Mouse (Mus musculus): ENCODE measurements around the gene Syne3.

Gene Syne3

DNA sequence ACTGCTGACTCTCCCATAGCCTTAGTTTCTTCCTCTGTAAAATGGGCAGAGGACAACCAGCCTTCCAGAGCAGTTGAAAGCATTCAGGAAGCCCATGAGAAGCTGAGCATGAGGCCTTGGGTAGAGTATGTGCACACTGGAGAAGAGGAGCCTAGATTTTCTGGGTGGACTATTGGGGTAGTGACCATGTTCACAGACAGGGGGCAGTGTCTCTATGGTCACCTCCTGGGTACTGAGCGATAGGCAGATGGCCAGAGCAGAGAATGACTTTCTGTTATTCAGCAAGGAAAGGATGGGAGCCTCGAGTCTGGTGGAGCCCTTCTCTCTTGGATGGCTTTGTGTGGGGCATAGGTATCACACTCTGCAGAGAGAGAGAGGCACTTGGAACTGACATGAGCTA lies 76.4 kb downstream of the Syne3 start:
- in situ Hi-C loops (cut with MboI) = loop anchor here (25.0 kb wide), 1 partner anchor 196 kb away; no protein-coding TSS in a partner anchor

DNA sequence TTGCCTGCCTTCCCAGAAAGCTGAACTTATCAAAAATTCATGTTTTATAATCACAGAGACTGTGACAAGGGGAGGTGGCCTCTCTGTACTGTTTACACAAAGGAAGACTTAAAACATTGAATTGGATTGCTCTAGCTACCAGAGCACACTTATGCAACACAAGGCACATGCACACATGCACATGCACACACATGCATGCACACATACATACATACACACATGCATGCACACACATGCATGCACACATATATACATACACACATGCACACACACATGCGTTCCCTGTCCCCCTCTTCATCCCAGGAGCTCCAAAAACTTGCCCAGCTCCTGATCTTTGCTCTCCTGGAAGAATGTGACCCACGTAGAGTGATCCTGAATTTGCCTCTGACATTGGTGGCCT lies 83.8 kb downstream of the Syne3 start:
- in situ Hi-C loops (cut with MboI) = loop anchor here (25.0 kb wide), 1 partner anchor 188 kb away; no protein-coding TSS in a partner anchor

GRCm38 (mm10) chr12:104925035-104925434 lies 84.6 kb downstream of the Syne3 start:
- in situ Hi-C loops (cut with MboI) = loop anchor here (25.0 kb wide), 1 partner anchor 188 kb away; no protein-coding TSS in a partner anchor

GRCm38 (mm10) chr12:104924546-104924945 lies 85.1 kb downstream of the Syne3 start:
- in situ Hi-C loops (cut with MboI) = no loop called here

DNA sequence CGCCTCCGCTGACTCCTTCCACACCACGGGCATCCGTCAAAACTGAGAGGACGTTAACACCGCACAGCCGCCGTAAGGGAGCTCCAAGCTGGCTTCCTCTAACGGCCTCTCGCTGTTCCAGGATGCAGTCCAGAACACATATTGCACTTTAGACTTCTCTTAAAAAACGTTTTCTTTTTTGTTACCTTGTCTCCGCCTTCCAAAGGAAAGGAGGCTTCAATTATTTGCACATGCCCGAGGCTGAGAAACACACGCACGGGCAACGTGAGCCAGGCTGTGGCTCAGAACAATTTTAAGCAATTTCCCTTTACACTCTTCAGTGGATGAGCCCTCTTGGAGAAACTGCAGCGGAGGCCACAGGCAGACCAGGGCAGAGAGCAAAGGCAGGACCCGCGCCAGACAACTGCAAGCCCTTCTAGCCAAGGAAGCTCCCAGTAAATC lies 85.6 kb downstream of the Syne3 start:
- in situ Hi-C loops (cut with MboI) = no loop called here

DNA sequence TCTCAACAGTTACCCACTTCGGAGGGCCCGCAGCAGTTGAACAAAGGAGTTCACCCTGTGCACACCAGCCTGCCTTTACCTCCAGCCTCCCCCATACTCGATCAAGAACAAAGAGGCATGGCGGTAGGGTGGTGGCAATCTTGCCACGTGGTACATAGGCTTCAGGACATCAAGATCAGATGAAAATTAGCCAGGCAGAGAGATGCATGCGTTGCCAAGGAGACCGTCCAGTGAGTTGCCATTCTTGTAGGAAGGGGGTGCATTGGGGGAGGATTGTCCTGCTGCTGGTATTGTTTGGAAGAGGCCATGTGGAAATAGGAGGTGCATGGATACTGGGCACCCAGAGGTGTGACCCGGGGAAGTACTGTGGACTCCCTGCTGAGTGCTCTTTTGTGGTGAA lies 87.0 kb downstream of the Syne3 start:
- in situ Hi-C loops (cut with MboI) = no loop called here

- in situ Hi-C loops (cut with MboI) = no loop called here
Observed at GRCm38 (mm10) chr12:104921071-104921470, 88.5 kb downstream of the Syne3 start.

GRCm38 (mm10) chr12:104919247-104919646 lies 90.4 kb downstream of the Syne3 start:
- in situ Hi-C loops (cut with MboI) = no loop called here

GRCm38 (mm10) chr12:104917927-104918326 lies 91.7 kb downstream of the Syne3 start:
- in situ Hi-C loops (cut with MboI) = no loop called here

- in situ Hi-C loops (cut with MboI) = no loop called here
Observed at GRCm38 (mm10) chr12:104917297-104917696, 92.3 kb downstream of the Syne3 start.

DNA sequence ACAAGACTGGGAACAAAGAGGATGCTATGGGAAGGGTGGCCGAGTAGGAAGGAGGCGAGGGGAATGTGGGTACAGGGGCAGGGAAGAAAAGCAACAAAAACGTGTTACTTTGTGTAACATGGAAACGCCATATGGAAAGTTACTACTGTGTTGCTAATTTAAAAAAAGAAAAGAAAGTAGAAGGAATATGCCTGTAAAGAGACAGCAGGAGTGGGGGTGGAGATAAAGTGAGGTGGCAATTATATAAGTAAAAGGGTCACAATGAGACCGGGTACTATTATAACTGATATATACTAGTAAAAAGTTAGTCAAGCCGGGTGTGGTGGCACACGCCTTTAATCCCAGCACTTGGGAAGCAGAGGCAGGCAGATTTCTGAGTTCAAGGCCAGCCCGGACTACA lies 92.8 kb downstream of the Syne3 start:
- in situ Hi-C loops (cut with MboI) = no loop called here

- in situ Hi-C loops (cut with MboI) = no loop called here
Observed at GRCm38 (mm10) chr12:104915681-104916080, 93.9 kb downstream of the Syne3 start.

- in situ Hi-C loops (cut with MboI) = no loop called here
Observed at GRCm38 (mm10) chr12:104912990-104913389, 96.6 kb downstream of the Syne3 start.

DNA sequence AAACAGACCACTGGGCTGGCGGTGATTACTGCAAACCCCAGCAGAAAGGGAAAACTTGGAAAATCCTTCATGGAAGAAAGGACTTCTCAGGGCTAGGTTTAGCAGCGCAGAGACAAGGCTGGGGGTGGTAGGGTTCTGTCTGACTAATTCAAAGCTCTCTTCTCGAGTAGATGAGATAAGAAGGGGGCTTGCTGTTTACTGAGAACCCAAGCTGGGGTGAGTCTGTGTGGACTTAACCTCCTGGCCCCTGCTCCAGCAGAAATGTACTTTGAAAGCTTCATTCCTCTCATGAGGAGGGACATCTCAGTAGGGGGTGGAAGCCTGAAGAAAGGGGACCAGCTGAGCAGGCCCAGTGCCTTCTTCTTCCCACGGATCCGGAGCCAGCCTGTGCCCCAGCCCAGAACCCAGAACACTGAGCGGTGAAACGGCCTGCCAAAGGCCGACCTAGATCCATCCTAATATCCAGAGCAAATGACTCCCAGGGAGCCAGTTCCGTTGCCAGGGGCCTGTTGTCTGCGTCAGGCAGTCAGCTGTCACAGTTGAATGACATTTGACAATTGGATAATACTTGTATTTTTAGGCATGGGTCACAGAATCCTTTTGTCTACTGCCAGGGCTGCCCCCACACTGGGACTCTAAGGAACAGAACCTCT lies 97.2 kb downstream of the Syne3 start:
- in situ Hi-C loops (cut with MboI) = no loop called here

DNA sequence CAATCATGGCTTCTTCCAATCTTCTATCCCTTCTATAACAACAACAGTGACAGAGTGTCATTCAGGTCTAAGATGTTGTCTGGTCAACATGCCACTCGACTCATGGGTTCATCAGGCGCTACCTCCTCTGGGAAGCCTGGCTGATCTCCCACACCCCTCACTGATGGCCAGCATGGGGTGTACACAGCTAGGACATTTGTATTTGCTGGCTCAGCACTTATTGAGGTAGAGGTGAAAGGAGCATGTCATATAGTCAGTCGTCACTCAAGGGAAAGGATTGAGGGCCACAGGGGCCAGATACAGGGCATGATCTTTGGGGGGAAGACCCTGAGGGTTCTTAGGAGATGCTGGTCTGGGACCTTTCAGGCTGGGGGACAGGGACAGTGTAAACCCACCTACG lies 99.9 kb downstream of the Syne3 start:
- in situ Hi-C loops (cut with MboI) = no loop called here

DNA sequence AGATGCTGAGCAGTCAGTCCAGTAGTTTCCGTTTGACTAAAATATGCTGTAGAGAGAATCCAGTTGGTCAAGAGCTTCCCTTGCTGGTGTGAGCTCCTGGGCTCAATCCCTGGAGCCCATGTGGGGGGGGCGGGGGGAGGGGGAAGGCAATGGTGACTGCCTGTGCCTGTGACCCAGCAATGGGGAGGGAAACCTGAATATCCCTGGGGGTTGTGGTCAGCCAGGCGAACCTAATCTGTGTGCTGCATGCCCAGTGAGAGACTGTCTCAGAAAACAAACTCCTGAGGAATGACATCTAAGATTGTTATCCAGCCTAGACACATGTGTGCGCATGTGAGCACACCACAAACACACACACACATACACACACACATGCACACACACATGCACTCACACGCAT lies 100.6 kb downstream of the Syne3 start:
- in situ Hi-C loops (cut with MboI) = no loop called here

DNA sequence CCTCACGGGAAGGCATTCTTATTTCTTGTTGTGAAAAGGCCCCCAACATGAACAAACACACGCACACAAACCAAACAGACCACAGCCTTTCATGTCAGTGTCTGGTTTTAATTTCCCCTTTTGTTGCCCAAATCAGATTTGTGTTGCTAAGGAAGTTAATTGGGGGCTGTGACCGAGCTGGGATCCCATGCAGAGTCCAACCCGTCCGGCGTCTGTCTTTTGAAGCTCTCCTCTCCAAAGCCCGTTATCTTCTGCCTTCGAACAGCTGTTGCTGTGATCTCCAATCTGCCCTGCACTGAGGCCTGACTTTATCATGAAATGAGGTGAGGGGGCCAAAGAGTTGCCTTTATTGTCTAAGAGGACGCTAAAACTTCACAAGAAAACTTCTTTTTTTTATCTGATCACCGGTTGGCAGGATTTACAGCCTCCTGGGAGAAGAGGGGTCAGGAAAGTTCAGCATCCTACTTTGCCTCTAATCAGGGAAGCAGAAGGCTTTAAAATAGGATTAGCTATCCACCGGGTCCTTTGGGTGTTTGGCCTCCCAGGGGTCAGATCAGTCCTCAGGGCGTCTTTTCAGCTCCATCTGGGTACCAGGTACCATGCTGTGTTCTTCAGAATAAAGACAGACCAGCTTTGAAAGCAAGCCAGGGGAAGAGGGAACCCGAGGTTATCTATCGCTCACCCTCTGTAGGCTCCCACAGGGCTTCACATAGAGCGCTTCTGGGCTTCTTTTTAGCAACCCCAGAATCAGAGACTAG lies 101.4 kb downstream of the Syne3 start:
- in situ Hi-C loops (cut with MboI) = no loop called here

DNA sequence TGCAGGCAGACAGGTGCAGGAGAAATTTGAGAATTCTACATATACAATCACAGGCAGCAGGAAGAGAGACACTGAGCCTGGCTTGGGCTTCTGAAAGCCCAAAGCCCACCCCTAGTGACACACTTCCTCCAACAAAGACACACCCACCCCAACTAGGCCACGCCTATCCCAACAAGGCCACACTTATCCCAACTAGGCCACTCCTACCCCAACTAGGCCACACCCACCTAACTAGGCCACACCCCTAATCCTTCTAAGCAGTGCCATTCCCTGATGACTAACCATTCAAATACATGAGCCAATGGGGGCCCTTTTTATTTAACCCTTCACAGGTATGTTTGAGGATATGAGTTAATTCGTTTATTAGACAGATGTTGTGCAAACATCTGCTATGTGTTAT lies 102.5 kb downstream of the Syne3 start:
- in situ Hi-C loops (cut with MboI) = no loop called here

DNA sequence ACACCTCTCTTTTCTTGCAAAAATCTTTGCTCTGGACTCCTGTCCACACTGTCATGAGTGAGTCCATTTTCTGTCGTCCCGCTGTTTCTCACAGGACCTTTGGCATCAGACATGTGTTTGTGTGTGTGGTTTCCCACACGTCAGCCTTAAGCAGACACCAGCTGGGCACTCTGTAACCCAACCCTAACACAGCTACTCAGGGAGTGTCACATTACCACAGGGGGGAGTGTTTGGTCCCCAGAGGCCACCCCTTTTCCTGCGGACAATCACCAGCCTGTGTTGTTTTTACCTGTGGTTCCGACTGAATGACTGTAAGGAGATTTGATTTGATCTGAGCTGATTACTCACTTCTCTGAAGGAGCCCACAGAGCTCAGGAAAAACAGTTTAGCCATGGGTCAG lies 105.5 kb downstream of the Syne3 start:
- in situ Hi-C loops (cut with MboI) = no loop called here

DNA sequence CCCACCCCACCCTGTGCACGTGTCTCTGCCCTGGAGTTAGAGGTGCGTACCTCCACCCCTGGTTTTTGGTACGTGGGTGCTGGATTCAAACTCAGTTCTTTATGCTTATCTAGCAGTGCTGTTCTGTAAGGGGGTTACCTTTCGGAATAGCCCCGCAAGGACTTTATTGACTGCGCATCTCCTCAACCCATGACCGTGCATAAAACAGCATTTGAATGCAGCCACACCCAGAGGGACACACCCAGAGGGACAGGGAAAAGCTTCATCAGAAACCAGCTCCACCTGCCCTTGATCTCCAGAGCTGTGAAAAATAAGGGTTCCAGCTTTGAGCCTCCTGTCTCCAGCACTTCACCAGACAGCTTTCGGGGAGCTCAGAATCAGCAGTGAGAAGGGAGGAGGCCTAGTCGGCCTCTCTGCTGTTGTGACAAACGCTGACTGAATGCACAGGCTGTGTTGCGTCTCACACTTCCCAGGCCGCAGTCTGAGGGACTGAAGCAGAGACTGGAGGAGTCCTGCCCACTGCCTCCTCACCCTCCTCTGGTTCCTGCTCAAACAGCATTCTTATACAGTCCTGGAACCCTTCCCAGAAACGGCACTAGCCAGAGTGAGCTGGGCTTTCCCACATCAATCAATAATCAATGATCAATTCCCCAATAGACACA lies 107.1 kb downstream of the Syne3 start:
- in situ Hi-C loops (cut with MboI) = no loop called here

DNA sequence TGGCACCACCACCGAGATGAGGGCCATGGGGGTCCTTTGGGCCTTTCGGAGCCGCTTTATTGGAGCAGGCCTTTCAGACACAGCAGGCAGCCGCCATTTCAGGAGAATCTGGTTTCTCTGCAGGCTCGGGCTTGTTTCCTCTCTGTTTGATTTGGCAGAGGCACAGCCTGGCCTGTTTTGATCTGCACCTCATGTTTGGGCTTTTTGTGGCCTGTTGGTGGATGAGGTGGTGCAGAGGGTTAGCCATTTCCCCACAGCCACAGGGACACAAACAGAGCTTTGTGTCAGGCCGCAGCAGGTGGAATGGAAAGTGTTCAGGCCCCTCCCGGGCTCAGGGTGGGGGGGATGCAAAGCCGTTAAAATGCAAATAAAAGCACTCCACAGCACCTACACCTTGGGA lies 108.3 kb downstream of the Syne3 start:
- in situ Hi-C loops (cut with MboI) = no loop called here

DNA sequence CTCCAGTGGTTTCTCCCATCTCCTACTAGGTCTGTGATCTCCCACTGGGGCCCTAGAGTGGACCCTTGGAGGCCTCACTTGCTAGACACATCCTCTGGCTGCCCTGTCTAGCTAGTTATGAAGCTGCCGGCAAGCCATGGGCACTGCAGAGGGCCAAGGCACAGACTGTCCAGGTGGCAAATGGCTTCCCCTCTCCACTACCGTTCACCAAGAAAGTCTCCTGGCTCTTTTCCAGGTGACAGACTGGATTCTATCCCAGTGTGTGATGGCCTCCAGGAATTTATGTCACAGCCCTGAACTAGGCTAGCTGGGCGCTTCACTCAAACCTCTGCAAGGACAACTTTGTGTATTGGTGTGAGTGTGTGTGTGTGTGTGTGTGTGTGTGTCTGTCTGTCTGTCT lies 109.8 kb downstream of the Syne3 start:
- in situ Hi-C loops (cut with MboI) = no loop called here

DNA sequence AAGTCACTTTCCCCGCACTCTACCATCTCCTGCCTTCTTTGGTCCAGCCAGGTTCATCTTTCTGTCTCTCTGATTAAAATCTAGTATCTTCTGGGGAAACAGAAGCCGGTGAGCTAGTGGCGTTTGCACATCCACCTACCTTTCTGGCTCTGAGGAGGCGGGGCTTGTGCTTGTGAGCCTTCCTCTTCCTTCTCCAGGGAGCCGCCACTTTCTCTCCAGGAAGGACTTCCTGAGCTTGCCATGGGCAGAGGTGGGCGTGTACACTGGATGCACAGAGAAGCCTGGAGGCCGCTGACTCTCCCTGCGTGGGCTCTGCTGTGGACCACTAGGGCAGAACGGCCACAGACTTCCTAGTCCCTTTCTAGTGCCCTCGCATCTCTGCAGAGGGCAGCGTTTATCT lies 110.4 kb downstream of the Syne3 start:
- in situ Hi-C loops (cut with MboI) = no loop called here

All from mature B cell (primary cell).